Comparison of ENCODE assay signal across 16 mouse cellular contexts in genomic region chr17:85961653-85962052, GRCm38 (mm10).
"Had no signal": no experiment of that assay in that cellular context is flagged by ENCODE, and none has a peak within 500 bp of the region (broad histone marks: within the 10 kb centered on the region; RNA-seq: fewer than 3 reads in every experiment).

No protein-coding gene starts in this region.

- H3K9me3 ChIP-seq: limb, embryonic 15.5 days; liver, embryonic 12.5 days; megakaryocyte, embryonic 14.5 days; midbrain, embryonic 12.5 days; neural tube, embryonic 15.5 days had no signal

- H3K27ac ChIP-seq: kidney, postnatal 0 days; left cerebral cortex, adult 2 months; limb, embryonic 15.5 days; liver, embryonic 12.5 days; macrophage; midbrain, embryonic 12.5 days; neural tube, embryonic 15.5 days had no signal

- DNase-seq: kidney, adult 8-10 months; kidney, postnatal 4 days; lung, embryonic 14.5 days; lung, postnatal 10 days; right cerebral cortex, adult 18-20 months; right cerebral cortex, postnatal 25 days; thymus, postnatal 36 days had no signal

- H3K27me3 ChIP-seq: limb, embryonic 15.5 days; midbrain, embryonic 12.5 days; neural tube, embryonic 15.5 days had no signal

- H3K36me3 ChIP-seq: limb, embryonic 15.5 days; liver, embryonic 12.5 days; midbrain, embryonic 12.5 days; neural tube, embryonic 15.5 days had no signal

- ATAC-seq: intestine, embryonic 16.5 days; liver, embryonic 12.5 days had no signal

- H3K4me3 ChIP-seq: left cerebral cortex, adult 2 months; limb, embryonic 15.5 days; liver, embryonic 12.5 days; megakaryocyte, embryonic 14.5 days; midbrain, embryonic 12.5 days; neural tube, embryonic 15.5 days had no signal

- H3K4me2 ChIP-seq: limb, embryonic 15.5 days; liver, embryonic 12.5 days; lung, embryonic 14.5 days; midbrain, embryonic 12.5 days; neural tube, embryonic 15.5 days had no signal

- H3K9ac ChIP-seq: limb, embryonic 15.5 days; liver, embryonic 12.5 days; lung, embryonic 14.5 days; midbrain, embryonic 12.5 days; neural tube, embryonic 15.5 days had no signal

- H3K4me1 ChIP-seq: liver, embryonic 12.5 days; megakaryocyte, embryonic 14.5 days had no signal
